Mouse (Mus musculus) colon, adult 2 months (tissue): ENCODE results near the gene Dhps. TPM values are rescaled to one million over a fixed set of nuclear protein-coding genes. Genes with fewer than 3 reads are reported as not detected.

Experiments
- polyA plus RNA-seq: library from polyadenylated mRNA; depleted of rRNA; stranded (reverse); fragments of >200 nt; gene quantifications from 2 replicates; pipeline ENCODE4 v1.2.3, GENCODE M21; 2012; rRNA removed

Gene Dhps
- 53.6 and 68.0 TPM in 2 replicates for polyA plus RNA-seq

GRCm38 (mm10) chr8:85071514-85072281, at the start of gene Dhps:
TSS of gene Dhps (plus strand) at chr8:85071757.

DNA sequence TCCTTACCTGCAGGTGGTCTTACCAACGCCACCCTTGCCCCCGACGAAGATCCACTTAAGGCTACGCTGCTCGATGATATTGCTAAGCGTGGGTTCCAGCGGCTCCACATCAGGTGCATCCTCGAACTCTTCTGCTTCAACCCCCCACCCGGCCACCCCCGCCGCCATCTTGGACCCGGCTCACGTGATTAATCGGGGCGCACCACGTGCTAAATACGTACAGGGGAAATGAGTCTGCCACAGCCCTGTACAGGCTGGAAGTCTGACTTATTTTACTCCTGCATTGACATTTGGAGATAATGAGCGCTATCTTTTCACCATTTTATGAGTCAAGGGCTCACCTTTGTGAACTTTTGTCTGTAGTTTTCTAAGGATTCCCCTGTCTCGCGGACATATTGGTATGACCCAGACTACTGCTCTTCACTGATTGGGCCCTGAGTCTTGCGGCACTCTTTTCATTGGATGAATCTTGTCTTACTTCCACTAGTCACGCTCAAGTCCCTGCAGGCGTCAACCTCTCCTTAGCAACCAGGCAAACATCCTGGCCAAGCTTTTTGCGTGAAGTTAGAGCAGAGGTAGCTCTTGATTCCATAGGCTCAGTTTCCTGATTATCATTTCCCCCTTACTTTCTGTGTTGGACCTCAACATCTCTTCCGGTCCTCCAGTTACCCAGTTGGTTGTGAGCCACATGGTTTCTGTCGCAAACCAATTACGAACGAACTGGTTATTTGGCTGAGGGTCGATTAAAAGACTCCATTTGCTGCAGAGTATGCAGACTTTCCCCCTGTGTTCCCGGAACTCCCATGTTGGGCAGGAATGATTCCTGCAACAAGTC, 46.2 kb upstream of the Dhps start, which contains the start of gene Asna1:
Gene Asna1 (minus strand): TSS at position 184 of the 835 bp plus-strand sequence.

GRCm38 (mm10) chr8:85026670-85027515, 44.7 kb upstream of the Dhps start, which contains the start of gene Trir:
TSS of gene Trir (plus strand) at chr8:85026823.

GRCm38 (mm10) chr8:85036718-85037365, 34.7 kb upstream of the Dhps start, which contains the start of gene Tnpo2:
TSS of gene Tnpo2 (plus strand) at chr8:85036915.

GRCm38 (mm10) chr8:85059879-85060616, 11.5 kb upstream of the Dhps start, which contains the start of gene Fbxw9:
TSS of gene Fbxw9 (plus strand) at chr8:85060055.

DNA sequence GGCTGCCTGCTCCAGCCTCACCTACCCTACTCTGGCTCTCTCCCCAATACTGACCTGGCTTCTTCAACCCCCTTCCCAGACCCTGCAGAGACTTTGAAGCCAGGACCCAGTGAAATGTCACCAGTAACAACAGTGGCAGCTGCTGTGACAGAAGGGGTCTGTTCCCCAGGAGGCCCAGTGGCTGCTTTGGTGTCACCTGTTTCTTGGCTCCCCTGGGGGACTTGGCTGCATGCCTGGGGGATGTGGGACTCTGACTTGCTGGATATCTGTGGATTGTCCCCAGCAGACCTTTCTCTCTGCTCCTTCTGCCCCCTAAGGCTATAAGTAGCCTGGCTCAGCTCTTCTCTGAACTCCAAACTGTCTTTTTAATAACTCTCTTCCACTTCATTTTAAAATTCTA, 3.6 kb upstream of the Dhps start, which contains the start of gene Gm5741:
Gene Gm5741 (minus strand): TSS at position 1 of the 400 bp plus-strand sequence.

DNA sequence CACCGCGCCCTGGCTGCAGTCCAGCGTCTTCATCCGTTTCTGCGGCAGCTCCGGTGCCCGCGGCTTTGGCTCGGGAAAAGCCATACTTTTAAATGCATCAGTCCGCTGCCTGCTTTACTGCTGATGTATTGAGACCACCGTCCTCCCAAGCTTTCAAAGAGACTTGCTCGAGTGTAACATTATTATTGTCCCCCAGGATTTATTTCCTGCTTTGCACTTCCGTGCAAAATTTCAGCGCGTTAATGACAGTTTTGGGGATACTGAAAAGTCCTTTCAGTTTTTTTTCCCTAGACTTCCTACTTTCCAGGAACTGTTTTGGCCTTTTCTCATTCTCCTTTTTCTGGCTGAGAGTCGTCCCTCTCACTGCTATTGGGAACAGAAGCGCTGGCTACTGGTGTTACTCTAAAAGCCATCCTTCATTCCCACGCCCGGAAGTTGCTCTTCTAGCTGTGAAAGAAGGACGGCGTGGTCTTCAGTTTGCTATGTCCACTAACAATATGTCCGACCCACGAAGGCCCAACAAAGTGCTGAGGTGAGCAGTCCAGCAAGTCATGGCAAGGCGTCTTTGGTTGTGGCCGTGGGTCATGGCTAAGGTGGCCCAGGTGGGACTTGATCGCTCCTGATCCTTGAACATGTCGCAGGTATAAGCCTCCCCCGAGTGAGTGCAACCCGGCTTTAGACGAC, 9.1 kb downstream of the Dhps start, which contains the start of gene Wdr83os:
Gene Wdr83os (plus strand): TSS at position 209 of the 684 bp plus-strand sequence.

DNA sequence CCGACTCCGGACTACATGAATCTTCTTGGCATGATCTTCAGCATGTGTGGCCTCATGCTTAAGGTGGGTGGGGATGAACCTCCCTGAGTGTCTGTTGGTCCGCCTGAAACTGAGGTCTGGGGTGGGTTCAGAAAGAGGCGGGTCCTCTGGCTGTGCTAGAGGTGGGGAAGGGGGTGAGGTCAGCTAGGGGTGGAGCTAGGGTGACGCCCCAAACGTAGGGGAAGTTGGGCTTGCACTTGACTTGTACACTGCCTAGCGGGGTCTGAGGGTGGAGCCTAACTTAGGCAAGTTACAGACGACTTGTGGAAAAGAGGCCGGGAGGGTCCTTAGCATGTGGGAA, 9.6 kb downstream of the Dhps start, which contains the start of gene Wdr83:
Gene Wdr83 (minus strand): TSS at position 91 of the 340 bp plus-strand sequence.

DNA sequence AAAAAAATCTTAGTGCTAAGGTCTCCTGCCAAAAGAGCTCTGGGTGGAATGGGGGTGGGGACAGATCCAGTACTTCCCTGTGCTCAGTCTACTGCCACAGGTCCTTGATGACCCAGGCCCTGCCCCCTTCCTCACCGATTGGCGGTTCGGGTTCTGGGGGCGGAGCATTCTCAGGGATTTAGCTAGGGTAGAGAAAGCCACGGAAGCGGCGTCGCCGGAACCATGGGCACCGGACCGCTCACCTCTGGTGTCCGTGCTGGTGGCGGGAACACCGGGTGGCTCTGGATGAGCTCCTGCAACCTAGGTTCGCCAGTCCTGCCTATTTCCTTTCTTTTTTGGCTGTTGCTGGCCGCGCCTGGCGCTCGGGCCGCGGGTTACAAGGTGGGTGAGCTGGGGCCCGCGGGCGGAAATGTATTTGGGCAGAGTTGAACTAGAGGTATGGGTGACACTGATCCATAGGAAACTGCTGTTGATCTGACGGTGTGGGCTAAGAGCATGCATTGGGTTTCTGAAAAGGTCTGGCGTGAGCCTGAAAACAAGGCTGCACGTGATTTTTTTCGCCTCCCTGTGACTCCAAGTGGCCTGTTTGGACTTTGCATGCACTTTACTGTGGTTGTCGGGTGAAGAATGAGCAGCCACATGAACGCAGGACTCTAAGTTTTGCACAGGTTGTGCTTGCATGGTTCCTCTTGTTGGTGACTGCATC, 11.7 kb downstream of the Dhps start, which contains the start of gene Man2b1:
Gene Man2b1 (plus strand): TSS at position 163 of the 706 bp plus-strand sequence.

DNA sequence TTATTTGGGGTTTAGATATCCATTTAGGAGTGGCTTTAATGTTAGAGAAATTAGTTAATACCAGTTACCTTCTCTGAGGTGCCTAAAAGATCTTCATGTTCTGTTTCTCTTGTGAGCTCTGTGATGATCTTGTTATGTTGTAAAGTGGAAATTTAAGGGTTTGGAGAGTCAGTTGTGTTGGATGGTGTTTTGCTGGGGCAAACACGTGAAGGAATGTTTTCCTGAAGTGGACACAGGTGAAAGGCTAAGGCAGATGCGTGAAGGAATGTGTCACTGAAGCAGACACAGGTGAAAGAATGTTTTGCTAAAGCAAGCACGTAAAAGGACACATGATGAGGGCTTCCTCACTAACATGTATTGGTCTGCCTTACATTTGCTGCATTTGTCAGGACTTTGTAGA, 51.4 kb downstream of the Dhps start, which contains the start of gene Zfp791:
Gene Zfp791 (minus strand): TSS at position 101 of the 400 bp plus-strand sequence.

Other genes starting within 250 kb of the Dhps start
- 2.1 and 2.9 TPM in 2 replicates for gene Dand5, start 248.9 kb upstream of the Dhps start, polyA plus RNA-seq
- 40.4 and 47.3 TPM in 2 replicates for gene Gadd45gip1, start 240.2 kb upstream of the Dhps start, polyA plus RNA-seq
- gene Rad23a, start 231.1 kb upstream of the Dhps start, polyA plus RNA-seq = 58.2 and 66.6 TPM in 2 replicates
- 162 and 189 TPM in 2 replicates for gene Calr, start 224.8 kb upstream of the Dhps start, polyA plus RNA-seq
- gene Farsa, start 214.8 kb upstream of the Dhps start, polyA plus RNA-seq = 35.1 TPM in 2 replicates
- 1.3 and 1.9 TPM in 2 replicates for gene Syce2, start 199.6 kb upstream of the Dhps start, polyA plus RNA-seq
- gene Gcdh, start 177.8 kb upstream of the Dhps start, polyA plus RNA-seq = 130 and 142 TPM in 2 replicates
- gene Klf1, start 169.8 kb upstream of the Dhps start, polyA plus RNA-seq = 0.23 and 0.28 TPM in 2 replicates
- 13.5 and 17.0 TPM in 2 replicates for gene Dnase2a, start 163.2 kb upstream of the Dhps start, polyA plus RNA-seq
- gene Mast1, start 134.4 kb upstream of the Dhps start, polyA plus RNA-seq = 1.3 and 1.7 TPM in 2 replicates
- gene Rtbdn, start 124.8 kb upstream of the Dhps start, polyA plus RNA-seq = 0.21 and 0.81 TPM in 2 replicates
- not detected in 2 replicates for gene Gm49661, start 102.3 kb upstream of the Dhps start, polyA plus RNA-seq
- 119 and 140 TPM in 2 replicates for gene Prdx2, start 102.2 kb upstream of the Dhps start, polyA plus RNA-seq
- gene Rnaseh2a, start 102.0 kb upstream of the Dhps start, polyA plus RNA-seq = 41.0 and 42.0 TPM in 2 replicates
- gene Junb, start 93.0 kb upstream of the Dhps start, polyA plus RNA-seq = 231 and 249 TPM in 2 replicates
- 43.2 and 50.0 TPM in 2 replicates for gene Hook2, start 81.2 kb upstream of the Dhps start, polyA plus RNA-seq
- 96.2 and 105 TPM in 2 replicates for gene Best2, start 57.2 kb upstream of the Dhps start, polyA plus RNA-seq
- 110 TPM in 2 replicates for gene Asna1, start 46.5 kb upstream of the Dhps start, polyA plus RNA-seq
- 108 and 150 TPM in 2 replicates for gene Trir, start 44.9 kb upstream of the Dhps start, polyA plus RNA-seq
- 53.8 and 59.8 TPM in 2 replicates for gene Tnpo2, start 34.8 kb upstream of the Dhps start, polyA plus RNA-seq
- 59.9 and 71.0 TPM in 2 replicates for gene Fbxw9, start 11.7 kb upstream of the Dhps start, polyA plus RNA-seq
- gene Gm5741, start 3.8 kb upstream of the Dhps start, polyA plus RNA-seq = 0.72 TPM in 1 of 2 replicates, not detected in the other
- gene Wdr83os, start 9.0 kb downstream of the Dhps start, polyA plus RNA-seq = 87.0 and 110 TPM in 2 replicates
- gene Wdr83, start 9.5 kb downstream of the Dhps start, polyA plus RNA-seq = 29.5 and 29.6 TPM in 2 replicates
- gene Man2b1, start 11.5 kb downstream of the Dhps start, polyA plus RNA-seq = 70.9 and 73.4 TPM in 2 replicates
- 0.57 and 1.0 TPM in 2 replicates for gene Zfp791, start 51.3 kb downstream of the Dhps start, polyA plus RNA-seq
- gene Cks1brt, start 80.2 kb downstream of the Dhps start, polyA plus RNA-seq = not detected in 2 replicates
- not detected in 2 replicates for gene Olfr371, start 154.2 kb downstream of the Dhps start, polyA plus RNA-seq
- gene Orc6, start 227.9 kb downstream of the Dhps start, polyA plus RNA-seq = 3.4 and 6.7 TPM in 2 replicates
- 6.1 and 7.1 TPM in 2 replicates for gene Vps35, start 228.0 kb downstream of the Dhps start, polyA plus RNA-seq